Mouse (Mus musculus): ENCODE measurements around the gene Pank1.
A peak's percentile ranks its signal among the peaks of the same experiment; 100 is the strongest.

Pank1 gene

GRCm38 (mm10) chr19:34878603-34879541 lies at the start of gene Pank1:
Pank1 (minus strand) TSS chr19:34879455.
- peak; percentile 67 to 73 for DNase-seq

GRCm38 (mm10) chr19:34922603-34922963 lies 43.3 kb upstream of the Pank1 start:
- no peak for DNase-seq

- peak; percentile 81 to 86 for DNase-seq
These were observed 42.7 kb upstream of the Pank1 start, which contains the start of gene Kif20b for GRCm38 (mm10) chr19:34921652-34922602. Kif20b (plus strand) TSS chr19:34922361.

- DNase-seq, result peak in 1 of 2 experiments; percentile 13
These were observed 42.0 kb upstream of the Pank1 start for GRCm38 (mm10) chr19:34921253-34921651.

- no peak for DNase-seq
These were observed 41.3 kb upstream of the Pank1 start for GRCm38 (mm10) chr19:34920531-34920930.

GRCm38 (mm10) chr19:34920066-34920465 lies 40.8 kb upstream of the Pank1 start:
- no peak for DNase-seq

- DNase-seq, result no peak
These were observed 33.1 kb upstream of the Pank1 start for GRCm38 (mm10) chr19:34912366-34912765.

GRCm38 (mm10) chr19:34906772-34907171 lies 27.5 kb upstream of the Pank1 start:
- DNase-seq, result no peak

- DNase-seq, result no peak
These were observed 26.2 kb upstream of the Pank1 start for GRCm38 (mm10) chr19:34905424-34905823.

- no peak for DNase-seq
These were observed 24.8 kb upstream of the Pank1 start for GRCm38 (mm10) chr19:34904032-34904431.

- no peak for DNase-seq
These were observed 22.5 kb upstream of the Pank1 start for GRCm38 (mm10) chr19:34901735-34902134.

GRCm38 (mm10) chr19:34901266-34901665 lies 22.0 kb upstream of the Pank1 start:
- no peak for DNase-seq

- no peak for DNase-seq
These were observed 19.7 kb upstream of the Pank1 start for GRCm38 (mm10) chr19:34898941-34899340.

GRCm38 (mm10) chr19:34897082-34897965 lies 18.1 kb upstream of the Pank1 start:
- DNase-seq, result no peak

- no peak for DNase-seq
These were observed 15.8 kb upstream of the Pank1 start for GRCm38 (mm10) chr19:34895082-34895481.

- no peak for DNase-seq
These were observed 12.3 kb upstream of the Pank1 start for GRCm38 (mm10) chr19:34891590-34891989.

GRCm38 (mm10) chr19:34890981-34891380 lies 11.7 kb upstream of the Pank1 start:
- DNase-seq, result no peak

- DNase-seq, result no peak
These were observed 7.1 kb upstream of the Pank1 start for GRCm38 (mm10) chr19:34886324-34886723.

- no peak for DNase-seq
These were observed 4.4 kb upstream of the Pank1 start for GRCm38 (mm10) chr19:34883526-34884224.

GRCm38 (mm10) chr19:34882443-34882842 lies 3.2 kb upstream of the Pank1 start:
- no peak for DNase-seq

GRCm38 (mm10) chr19:34881160-34881559 lies 1.9 kb upstream of the Pank1 start:
- no peak for DNase-seq

GRCm38 (mm10) chr19:34879624-34880023 lies 369 bp upstream of the Pank1 start:
- DNase-seq, result no peak
